Mouse (Mus musculus) testis, adult 2 months (tissue): Measurements from ENCODE around the gene Ust.

Experiments
- CTCF ChIP-seq: fragments of 200-500 bp; IDR thresholded peaks from 2 replicates; pipeline ENCODE4 v1.5.1; 2012; ENCODE audit warnings: low read depth, mild to moderate bottlenecking, inconsistent platforms, low read length, moderate library complexity; ENCODE audit not compliant: control insufficient read depth, insufficient read depth, insufficient replicate concordance
- POLR2A ChIP-seq: fragments of 200-500 bp; IDR thresholded peaks from 2 replicates; pipeline ENCODE4 v1.6.1; 2012; ENCODE audit warnings: low read depth, mild to moderate bottlenecking, inconsistent platforms, low read length, moderate library complexity; ENCODE audit not compliant: control insufficient read depth

GRCm38 (mm10) chr10:8320771-8321170 lies 197.9 kb downstream of the Ust start:
- no peak for TF ChIP-seq POLR2A
- TF ChIP-seq CTCF, result no peak
